Mouse (Mus musculus): ENCODE data around the gene Gpr137b. TPM values are rescaled to one million over a fixed set of nuclear protein-coding genes. Genes with fewer than 3 reads are reported as not detected.
"Not testable (repeated sequence)": the region's sequence is repeated elsewhere in the genome, so short reads cannot be mapped to it uniquely, and the experiment has no call there.

Gpr137b gene
- polyA plus RNA-seq (2015; fragmentation: Nextera tagmentation; extraction: Ambion mirVana), result 20.6 and 24.7 TPM in 2 replicates

DNA sequence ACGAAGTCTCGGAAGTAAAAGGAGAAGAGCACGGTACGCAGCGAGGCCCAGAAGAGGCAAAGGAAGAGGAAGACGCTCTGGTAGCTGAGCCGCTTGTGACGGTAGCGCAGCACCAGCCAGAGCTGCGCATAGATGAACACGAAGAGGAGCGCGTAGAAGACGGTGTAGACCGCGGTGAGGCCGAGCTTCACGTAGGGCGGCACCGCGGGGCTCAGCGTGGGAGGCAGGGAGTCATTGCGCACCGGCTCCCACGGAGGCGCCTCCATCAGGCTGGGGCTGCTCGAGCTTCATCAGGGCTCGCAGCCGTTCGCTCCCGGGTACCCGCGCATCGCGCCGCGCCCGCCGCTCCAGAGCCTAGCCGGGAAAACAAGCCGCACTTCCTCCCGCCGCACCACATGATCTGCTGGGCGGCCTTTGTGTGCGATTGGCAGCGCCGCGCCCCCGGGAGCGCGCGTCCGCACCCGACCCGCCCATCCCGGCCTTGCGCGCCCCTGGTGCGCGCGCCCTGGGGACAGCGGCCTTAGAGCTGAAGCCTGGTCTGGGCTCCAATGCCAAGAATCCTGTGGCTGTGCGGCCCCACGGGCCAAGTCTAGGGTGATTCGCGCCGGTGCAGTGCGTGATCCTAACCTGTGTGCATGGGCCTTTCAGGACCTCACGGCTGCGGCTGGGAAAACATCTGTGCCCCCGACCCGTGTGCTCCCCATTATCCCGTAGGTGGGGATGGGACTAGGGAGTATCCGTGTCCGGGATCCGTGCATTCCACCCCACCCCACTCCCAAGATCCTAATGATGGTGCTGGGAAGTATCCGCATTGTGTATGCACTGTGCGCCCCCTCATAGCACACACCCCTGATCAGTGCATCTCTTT, at the start of gene Gpr137b:
Gene Gpr137b, minus strand, starts transcription at position 787 of the 868 bp plus-strand sequence.
- not testable (repeated sequence) for H3K27ac ChIP-seq; H3K36me3 ChIP-seq (ENCODE audit: insufficient read depth, low read length); H3K4me1 ChIP-seq (replicated peaks; ENCODE audit: insufficient read depth, low read length); H3K9me3 ChIP-seq (replicated peaks; ENCODE audit: low read length); H3K9ac ChIP-seq (ENCODE audit: low read depth, low read length); H3K27me3 ChIP-seq (ENCODE audit: insufficient read depth, low read length)
- Histone ChIP-seq H3K4me3 (replicated peaks; ENCODE audit: low read depth, low read length) (peak within 1 kb of the TSS; percentile 30; the same call in 1 of the 2 replicates), H3K4me2 (ENCODE audit: low read length) (peak within 1 kb of the TSS; percentile 54)
- peak; percentile 36 for DNase-seq (ENCODE audit: low spot score)
- WGBS, result under 1% methylated on average over 44 of the region's 78 CpGs
- ATAC-seq (replicated peaks; ENCODE audit: low FRiP score, low read depth), result peak; percentile 85

DNA sequence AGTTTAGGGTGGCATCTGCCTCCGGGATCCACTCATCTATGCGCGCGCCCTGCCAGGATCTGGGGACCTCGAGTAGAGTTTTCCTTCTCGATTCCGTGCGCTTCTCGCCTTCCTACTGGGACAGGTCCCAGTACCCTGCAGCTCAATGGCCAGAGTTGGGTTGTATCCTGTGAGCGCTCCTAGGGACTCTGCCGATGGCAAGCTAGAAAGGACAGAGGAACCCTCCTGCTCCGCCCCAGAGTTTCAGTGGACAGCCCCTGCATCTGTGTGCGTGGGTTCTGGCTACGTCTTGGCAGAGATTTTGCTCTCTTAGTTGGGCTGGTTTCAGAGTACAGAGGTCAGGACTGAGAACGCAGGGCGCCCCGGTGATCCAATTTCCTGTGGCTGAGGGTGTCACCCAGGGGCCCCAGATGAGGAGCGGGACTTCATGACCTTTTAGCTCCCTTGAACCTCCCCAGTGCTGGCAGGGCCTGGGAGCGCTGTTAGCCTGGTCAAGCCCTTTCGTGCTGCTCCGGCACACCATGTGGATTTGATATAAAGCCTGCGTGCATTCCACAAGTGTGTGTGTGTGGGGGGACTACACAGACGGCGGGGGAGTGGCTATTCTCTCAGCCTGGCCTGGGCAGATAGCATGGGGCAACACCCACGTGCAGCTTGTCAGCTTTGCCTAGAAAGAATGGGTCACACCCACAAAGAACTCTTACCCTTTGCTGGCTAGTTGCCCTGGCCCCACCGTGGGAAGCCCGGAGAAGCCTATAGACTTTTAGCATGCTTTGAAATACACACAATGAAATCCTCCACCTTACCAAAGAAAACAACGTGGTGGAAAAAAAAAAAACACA, 44.5 kb upstream of the Gpr137b start:
- H3K4me1 ChIP-seq (replicated peaks; ENCODE audit: insufficient read depth, low read length); H3K27ac ChIP-seq; H3K9ac ChIP-seq (ENCODE audit: low read depth, low read length); H3K27me3 ChIP-seq (ENCODE audit: insufficient read depth, low read length); H3K36me3 ChIP-seq (ENCODE audit: insufficient read depth, low read length); DNase-seq (ENCODE audit: low spot score); H3K9me3 ChIP-seq (replicated peaks; ENCODE audit: low read length): not testable (repeated sequence)
- ATAC-seq (replicated peaks; ENCODE audit: low FRiP score, low read depth), result peak; percentile 72
- under 1% methylated on average over 13 of the region's 28 CpGs for WGBS
- H3K4me2 ChIP-seq (ENCODE audit: low read length), result peak overlapping the region; percentile 27; the same call in 1 of the 2 replicates
- peak overlapping the region; percentile 20; the same call in 1 of the 2 replicates for H3K4me3 ChIP-seq (replicated peaks; ENCODE audit: low read depth, low read length)

DNA sequence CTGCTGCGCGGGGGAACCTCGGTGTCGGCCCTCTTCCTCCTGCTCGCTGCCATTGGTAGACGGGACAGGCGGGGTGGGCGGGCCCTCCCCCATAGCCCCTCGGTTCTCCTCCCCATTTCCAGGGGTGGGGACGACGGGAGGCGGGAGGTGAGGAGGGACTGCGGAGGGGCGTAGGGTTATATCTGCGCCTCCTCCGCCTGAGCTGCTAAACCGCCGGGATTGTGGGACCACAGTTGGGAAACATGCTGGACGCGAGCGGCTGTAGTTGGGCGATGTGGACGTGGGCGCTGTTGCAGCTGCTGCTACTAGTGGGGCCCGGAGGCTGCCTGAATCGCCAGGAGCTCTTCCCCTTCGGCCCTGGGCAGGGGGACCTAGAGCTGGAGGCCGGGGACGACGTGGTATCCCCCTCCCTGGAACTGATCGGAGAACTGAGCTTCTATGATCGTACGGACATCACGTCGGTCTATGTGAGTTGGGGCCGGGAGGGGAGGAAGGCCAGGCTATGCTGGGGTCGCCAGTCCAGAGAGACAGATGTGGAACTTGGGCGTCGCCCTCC, 43.7 kb upstream of the Gpr137b start, which contains the start of gene Nid1:
Gene Nid1, plus strand, starts transcription at position 92 of the 556 bp plus-strand sequence.
- peak; percentile 38 for DNase-seq (ENCODE audit: low spot score)
- not testable (repeated sequence) for H3K27ac ChIP-seq

DNA sequence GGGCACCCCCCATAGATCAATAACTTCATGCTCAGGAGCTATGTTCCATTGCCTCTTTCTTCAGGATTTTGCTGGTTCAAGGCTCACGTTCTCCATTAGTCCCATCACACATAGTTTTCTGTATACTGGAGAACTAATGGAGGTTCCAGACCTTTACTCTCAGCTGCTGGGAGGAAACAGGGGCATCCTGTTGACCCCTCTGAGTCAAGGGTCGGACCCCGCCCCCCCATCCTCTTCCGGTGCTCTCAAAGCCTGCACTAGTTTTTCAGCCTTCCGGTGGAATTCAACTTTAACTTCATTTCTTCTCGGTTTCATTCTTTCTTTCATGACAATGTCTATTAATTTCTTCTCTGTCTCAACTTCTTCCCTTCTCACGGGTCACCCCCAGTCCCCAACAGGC, 42.3 kb upstream of the Gpr137b start:
- H3K27me3 ChIP-seq (ENCODE audit: insufficient read depth, low read length); DNase-seq (ENCODE audit: low spot score); ATAC-seq (replicated peaks; ENCODE audit: low FRiP score, low read depth); H3K27ac ChIP-seq; H3K36me3 ChIP-seq (ENCODE audit: insufficient read depth, low read length); H3K9ac ChIP-seq (ENCODE audit: low read depth, low read length); H3K9me3 ChIP-seq (replicated peaks; ENCODE audit: low read length); H3K4me2 ChIP-seq (ENCODE audit: low read length); H3K4me1 ChIP-seq (replicated peaks; ENCODE audit: insufficient read depth, low read length); H3K4me3 ChIP-seq (replicated peaks; ENCODE audit: low read depth, low read length): not testable (repeated sequence)
- WGBS, result 47% methylated on average over 4 of the region's 7 CpGs

More for the DNA sequence above, 43.7 kb upstream of the Gpr137b start, which contains the start of gene Nid1:
- WGBS, result 1% methylated on average over 23 of the region's 39 CpGs
- Histone ChIP-seq H3K4me3 (replicated peaks; ENCODE audit: low read depth, low read length) (peak within 1 kb of the TSS; percentile 20), H3K4me2 (ENCODE audit: low read length) (peak within 1 kb of the TSS; percentile 27; the same call in 1 of the 2 replicates)
- not testable (repeated sequence) for H3K4me1 ChIP-seq (replicated peaks; ENCODE audit: insufficient read depth, low read length); H3K36me3 ChIP-seq (ENCODE audit: insufficient read depth, low read length); H3K9me3 ChIP-seq (replicated peaks; ENCODE audit: low read length); H3K9ac ChIP-seq (ENCODE audit: low read depth, low read length); H3K27me3 ChIP-seq (ENCODE audit: insufficient read depth, low read length)
- peak; percentile 77 for ATAC-seq (replicated peaks; ENCODE audit: low FRiP score, low read depth)

DNA sequence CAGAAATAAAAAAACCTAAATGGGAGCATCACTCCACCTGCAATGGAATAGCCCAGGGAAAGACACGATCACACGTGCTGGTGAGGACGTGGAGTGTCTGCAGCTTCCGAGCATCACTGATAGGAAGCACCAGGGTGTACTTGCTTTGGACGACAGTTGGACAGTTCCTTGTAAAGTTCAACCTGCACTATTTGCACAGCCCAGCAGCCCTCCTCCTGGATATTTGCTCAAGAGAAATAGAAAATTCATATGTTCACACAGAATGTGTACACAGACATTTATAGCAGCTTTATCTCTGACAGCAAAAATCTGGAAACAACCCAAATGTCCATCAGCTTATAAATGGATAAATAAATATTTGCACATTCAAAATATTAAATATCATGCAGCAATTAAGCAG, 29.5 kb upstream of the Gpr137b start:
- H3K4me1 ChIP-seq (replicated peaks; ENCODE audit: insufficient read depth, low read length); H3K9me3 ChIP-seq (replicated peaks; ENCODE audit: low read length); H3K4me3 ChIP-seq (replicated peaks; ENCODE audit: low read depth, low read length); H3K4me2 ChIP-seq (ENCODE audit: low read length); H3K27me3 ChIP-seq (ENCODE audit: insufficient read depth, low read length); H3K27ac ChIP-seq; DNase-seq (ENCODE audit: low spot score); H3K36me3 ChIP-seq (ENCODE audit: insufficient read depth, low read length); ATAC-seq (replicated peaks; ENCODE audit: low FRiP score, low read depth); H3K9ac ChIP-seq (ENCODE audit: low read depth, low read length): not testable (repeated sequence)
- WGBS, result 50% methylated on average over 1 of the region's 5 CpGs

DNA sequence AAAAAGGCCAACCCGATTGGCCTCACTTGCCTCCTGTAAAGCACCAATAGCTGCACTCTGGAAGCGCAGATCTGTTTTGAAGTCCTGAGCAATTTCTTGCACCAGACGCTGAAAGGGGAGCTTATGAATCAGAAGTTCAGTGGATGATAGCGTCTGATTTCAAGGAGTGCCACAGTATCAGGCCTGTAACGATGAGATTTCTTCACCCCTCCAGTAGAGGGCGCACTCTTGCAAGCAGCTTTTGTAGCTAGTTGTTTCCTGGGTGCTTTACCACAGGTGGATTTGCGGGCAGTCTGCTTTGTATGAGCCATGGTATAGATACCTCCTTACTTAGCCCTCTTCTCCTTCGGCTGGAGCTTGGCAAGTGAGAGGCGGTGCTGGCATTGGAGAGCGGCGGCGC, 25.0 kb upstream of the Gpr137b start:
- not testable (repeated sequence) for H3K4me3 ChIP-seq (replicated peaks; ENCODE audit: low read depth, low read length); ATAC-seq (replicated peaks; ENCODE audit: low FRiP score, low read depth); H3K9me3 ChIP-seq (replicated peaks; ENCODE audit: low read length); H3K9ac ChIP-seq (ENCODE audit: low read depth, low read length); H3K27ac ChIP-seq; H3K27me3 ChIP-seq (ENCODE audit: insufficient read depth, low read length); H3K36me3 ChIP-seq (ENCODE audit: insufficient read depth, low read length); DNase-seq (ENCODE audit: low spot score); H3K4me2 ChIP-seq (ENCODE audit: low read length); H3K4me1 ChIP-seq (replicated peaks; ENCODE audit: insufficient read depth, low read length)
- 93% methylated on average over 6 of the region's 12 CpGs for WGBS

DNA sequence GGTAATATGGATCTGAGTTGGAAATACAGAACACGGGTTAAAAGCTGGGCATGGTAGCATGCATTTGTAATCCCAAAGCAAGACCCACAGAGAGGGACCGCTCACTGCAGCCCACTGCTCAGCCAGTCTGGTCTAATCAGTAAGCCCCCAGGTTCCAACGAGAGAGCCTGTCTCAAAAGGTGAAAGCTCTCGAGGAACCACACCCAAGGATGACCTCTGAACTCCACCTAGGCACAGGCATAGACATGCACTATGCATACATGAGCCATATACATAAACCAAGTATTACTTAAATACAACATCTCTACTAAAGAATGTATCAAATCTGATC, 22.2 kb upstream of the Gpr137b start:
- not testable (repeated sequence) for H3K36me3 ChIP-seq (ENCODE audit: insufficient read depth, low read length); H3K27ac ChIP-seq; H3K9me3 ChIP-seq (replicated peaks; ENCODE audit: low read length); H3K4me1 ChIP-seq (replicated peaks; ENCODE audit: insufficient read depth, low read length); H3K4me3 ChIP-seq (replicated peaks; ENCODE audit: low read depth, low read length); H3K27me3 ChIP-seq (ENCODE audit: insufficient read depth, low read length); H3K4me2 ChIP-seq (ENCODE audit: low read length); H3K9ac ChIP-seq (ENCODE audit: low read depth, low read length); DNase-seq (ENCODE audit: low spot score)
- peak; percentile 38 for ATAC-seq (replicated peaks; ENCODE audit: low FRiP score, low read depth)
- WGBS, result 61% methylated on average over 2 of the region's 4 CpGs

Measured in kidney, postnatal 0 days (tissue).